Mouse (Mus musculus): ENCODE results near the gene Slc35f6.
A peak's percentile ranks its signal among the peaks of the same experiment; 100 is the strongest.

The Slc35f6 gene

DNA sequence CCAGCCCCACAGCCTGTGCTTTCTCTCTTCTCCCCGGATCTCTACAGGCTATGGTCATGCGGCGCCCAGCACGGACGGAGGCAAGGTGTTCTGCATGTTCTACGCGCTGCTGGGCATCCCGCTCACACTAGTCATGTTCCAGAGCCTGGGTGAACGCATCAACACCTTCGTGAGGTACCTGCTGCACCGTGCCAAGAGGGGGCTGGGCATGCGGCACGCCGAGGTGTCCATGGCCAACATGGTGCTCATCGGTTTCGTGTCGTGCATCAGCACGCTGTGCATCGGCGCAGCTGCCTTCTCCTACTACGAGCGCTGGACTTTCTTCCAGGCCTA is 25.9 kb upstream of the Slc35f6 start:
- DNase-seq = no peak

DNA sequence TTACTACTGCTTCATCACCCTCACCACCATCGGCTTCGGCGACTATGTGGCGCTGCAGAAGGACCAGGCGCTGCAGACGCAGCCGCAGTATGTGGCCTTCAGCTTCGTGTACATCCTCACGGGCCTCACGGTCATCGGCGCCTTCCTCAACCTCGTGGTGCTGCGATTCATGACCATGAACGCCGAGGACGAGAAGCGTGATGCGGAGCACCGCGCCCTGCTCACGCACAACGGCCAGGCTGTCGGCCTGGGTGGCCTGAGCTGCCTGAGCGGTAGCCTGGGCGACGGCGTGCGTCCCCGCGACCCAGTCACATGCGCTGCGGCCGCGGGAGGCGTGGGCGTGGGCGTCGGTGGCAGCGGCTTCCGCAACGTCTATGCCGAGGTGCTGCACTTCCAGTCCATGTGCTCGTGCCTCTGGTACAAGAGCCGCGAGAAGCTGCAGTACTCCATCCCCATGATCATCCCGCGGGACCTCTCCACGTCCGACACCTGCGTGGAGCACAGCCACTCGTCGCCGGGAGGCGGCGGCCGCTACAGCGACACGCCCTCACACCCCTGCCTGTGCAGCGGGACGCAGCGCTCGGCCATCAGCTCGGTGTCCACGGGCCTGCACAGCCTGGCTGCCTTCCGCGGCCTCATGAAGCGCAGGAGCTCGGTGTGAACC is 25.4 kb upstream of the Slc35f6 start:
- DNase-seq = no peak

DNA sequence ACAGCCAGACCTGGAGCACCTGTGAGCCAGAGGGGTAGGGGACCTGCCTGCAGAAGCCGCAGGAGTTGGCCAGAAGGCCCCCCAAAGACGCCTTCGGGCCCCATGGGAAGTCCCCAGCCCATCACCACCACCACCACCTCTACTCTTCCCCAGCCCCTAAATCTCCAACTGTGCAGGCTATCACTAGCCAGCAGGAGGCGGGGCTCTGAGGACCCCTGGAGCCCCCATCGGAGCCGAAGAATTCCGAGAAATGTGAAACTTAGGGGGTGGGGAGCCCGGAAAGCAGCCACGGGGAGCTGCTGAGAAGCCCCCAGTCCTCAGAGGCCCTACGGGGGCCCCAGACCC is 24.9 kb upstream of the Slc35f6 start:
- DNase-seq = no peak

DNA sequence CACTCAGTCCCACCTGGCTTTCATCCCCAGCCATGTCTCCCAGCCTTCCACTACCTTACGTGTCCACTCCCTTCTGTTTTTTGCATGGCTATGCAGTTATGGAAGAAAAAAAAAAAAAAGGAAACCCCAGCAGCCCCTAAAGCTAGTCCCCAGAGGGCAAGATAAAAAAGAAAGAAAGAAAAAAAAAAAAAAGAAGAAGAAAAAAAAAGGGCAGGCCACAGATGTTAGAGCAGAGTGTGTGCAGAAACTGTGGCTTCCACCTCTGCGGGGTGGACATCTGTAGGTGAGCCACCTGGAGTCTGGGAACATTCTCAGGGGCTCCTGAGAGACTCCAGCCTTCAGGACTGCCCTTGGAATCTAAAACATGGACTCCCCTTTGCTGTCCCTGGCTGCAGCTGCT is 24.4 kb upstream of the Slc35f6 start:
- DNase-seq = no peak

DNA sequence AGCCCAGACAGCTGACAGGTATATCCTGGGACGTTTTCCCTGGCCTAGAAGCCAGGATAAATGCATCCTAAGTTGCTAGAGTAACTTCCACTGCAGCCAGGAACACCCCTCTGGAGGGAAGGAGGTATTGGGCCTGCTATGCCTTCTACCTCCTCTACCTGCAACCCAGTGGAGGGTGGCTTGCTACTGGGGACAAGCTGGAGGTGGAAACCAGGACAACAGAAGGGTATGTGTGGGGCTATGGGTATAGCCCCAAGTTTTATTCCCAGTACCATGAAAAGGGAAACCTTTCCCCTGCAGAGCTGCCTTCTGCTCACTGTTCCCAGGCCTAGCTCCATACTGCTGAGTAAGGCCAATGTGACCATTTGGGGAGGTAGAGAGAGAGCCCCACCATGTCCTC is 23.4 kb upstream of the Slc35f6 start:
- no peak for DNase-seq

DNA sequence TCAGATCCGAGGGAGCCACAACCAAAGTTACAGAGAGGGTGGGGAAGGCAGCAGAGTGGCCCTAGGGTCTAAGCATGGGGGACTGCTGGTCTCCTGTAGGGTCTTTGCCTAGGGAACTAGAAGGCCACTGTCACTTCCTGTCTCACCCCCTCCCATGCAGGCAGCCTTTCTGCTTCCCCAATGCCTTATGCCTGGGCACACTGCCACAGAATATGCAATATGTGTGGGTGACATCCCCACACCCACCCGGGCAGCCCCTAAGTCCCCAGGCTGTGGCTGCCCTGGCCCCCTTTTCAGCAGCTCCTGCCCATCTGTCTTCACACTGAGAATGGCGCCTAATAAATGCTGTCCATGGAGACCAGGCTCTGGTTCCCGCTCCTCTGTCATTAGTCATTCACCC is 22.8 kb upstream of the Slc35f6 start:
- DNase-seq = no peak

DNA sequence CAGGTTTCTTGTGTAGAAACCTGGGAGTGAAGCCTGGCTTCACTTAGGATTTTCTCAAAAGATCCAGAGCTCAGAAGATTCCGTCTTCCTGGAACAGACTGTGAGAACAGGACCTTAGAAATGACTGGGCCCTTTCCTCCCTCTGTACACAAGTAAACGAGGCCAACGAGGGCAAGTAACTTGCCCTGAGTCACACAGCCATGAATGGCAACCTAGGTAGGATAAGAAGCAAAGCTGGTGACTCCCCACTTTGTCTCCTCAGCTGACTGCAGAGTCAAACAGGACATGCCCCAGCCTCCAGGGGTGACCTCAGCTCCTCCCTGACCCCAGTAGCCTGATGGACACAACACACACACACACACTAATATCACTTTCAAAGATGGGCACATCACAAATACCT is 22.4 kb upstream of the Slc35f6 start:
- DNase-seq = no peak

DNA sequence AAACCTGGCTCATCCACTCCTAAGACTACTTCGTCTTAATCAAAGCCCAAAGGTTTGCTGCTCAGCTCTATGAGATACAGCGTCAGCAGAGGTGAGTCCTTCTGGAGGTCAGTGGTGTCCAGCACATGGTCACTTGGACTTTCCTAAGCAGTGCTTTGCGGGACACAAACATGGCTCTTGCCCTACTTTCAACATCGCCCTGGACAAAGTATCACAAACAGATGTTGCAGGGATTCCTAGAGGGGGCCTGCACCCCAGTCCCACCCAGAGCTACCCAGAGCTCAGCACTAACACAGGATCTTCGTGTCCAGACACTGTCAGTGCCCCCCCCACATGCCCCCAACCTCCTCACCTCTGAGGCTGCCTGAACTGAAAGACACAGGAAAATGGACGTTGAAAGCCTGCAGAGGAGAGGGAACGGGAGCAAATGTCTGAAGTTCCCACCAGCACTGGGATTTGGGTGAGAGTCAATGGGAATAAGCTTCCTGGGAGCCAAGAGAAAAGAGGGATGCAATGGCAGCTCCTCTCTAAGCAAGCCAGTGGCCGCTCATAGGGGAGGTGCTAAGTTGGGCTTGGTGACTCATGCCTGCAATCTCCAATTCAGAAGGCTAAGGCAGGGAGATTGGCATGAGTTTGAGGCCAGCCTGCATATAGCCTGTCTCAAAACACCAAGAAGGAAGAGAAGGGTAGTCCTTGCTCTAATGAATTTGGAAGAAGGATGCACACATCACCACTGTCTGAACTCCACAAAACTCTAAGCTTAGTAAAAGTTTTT is 21.2 kb upstream of the Slc35f6 start:
- no peak for DNase-seq

DNA sequence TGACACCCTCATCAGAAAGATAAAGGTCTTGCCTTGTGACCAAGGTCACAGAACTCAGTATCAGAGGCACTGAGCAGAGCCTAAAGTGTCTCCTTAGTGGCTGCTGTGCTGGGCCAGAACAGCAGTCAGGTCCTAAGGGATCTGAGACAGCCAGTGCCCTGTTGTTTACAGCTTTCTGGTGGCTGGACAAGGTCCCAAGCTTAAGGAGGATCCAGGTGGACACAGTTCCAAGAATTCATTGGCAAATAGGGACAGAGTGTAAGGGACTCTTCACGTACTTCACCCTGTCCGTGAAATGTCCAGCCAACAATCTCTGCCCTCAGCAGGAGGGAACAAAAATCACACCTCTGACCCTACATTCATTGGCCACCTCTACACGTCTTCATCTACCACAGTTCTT is 19.2 kb upstream of the Slc35f6 start:
- no peak for DNase-seq

DNA sequence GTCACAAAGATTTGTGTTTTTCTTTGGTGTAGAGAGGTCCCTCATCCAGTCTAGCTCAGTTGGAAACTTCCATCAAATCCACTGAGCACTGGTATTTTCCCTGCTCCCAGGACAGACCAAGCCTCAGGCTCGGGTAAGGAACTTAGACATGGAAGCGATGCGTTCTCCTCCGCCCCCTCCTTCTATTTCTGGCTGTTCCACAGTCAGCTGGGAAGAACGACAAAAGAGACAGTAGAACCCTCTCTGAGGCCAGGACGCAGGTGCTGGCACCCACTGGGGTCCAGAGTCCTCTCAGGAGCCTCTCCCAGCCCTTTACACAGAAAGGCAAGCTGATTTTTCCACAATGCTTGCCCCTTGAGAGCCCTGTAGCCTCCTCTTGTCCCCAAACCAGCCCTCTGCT is 17.3 kb upstream of the Slc35f6 start:
- no peak for DNase-seq

DNA sequence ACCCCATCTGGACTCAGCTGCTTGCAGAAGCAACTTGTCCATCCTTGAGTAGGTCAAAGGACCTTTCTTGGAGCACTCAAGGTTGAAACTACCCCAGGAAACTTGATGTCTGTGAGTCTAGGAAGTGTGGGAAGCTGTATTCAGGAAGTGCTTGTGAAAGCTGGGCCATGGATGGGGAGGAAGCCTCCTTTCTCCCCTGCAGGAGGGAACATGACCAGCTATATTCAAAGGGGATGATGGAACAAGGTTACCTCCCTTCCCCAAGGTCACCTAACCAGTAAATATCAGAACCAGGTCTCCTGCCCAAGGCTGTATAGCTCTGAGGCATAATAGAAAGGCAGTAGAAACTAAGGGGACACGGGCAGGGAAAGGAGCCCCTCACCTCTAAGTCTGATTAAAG is 15.6 kb upstream of the Slc35f6 start:
- DNase-seq = no peak

DNA sequence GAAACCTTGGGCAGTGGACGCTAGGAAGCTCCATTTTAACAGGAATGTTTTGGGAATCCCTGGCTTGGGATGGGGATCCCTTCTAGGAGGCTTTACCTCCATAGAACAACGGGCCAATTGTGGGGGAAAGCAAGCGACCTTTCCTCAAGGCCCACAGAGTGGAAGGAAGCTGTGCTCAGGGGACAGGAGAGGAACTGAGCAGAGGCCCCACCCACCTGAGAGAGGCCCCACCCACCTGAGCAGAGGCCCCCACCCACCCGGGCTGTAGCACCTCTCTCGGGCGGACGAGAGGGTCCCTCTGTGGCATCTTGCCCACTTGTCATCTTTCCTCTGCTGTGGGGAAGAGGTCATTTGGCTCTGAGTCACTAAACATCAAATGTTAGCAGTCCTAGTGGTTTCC is 10.7 kb upstream of the Slc35f6 start:
- no peak for DNase-seq

DNA sequence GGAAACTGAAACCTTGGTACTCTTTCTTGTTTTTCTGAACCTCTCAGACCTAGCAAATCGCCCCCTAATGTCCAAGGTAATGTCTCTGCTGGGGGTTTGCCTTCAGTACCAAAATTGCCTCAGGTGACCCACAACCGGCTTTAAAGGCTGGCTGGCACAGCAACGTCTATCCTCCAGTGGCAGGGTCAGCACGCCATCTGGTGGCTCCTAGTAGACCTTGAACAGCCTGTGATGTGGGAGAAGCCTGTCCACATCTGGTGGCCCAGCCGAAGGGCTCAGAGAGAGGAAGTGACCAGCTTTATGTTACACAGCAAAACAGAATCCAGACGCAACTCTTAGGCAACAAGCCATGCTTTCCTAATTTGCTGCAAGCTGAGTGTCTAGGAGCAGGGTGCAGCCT is 9.7 kb upstream of the Slc35f6 start:
- DNase-seq = peak; percentile 86

DNA sequence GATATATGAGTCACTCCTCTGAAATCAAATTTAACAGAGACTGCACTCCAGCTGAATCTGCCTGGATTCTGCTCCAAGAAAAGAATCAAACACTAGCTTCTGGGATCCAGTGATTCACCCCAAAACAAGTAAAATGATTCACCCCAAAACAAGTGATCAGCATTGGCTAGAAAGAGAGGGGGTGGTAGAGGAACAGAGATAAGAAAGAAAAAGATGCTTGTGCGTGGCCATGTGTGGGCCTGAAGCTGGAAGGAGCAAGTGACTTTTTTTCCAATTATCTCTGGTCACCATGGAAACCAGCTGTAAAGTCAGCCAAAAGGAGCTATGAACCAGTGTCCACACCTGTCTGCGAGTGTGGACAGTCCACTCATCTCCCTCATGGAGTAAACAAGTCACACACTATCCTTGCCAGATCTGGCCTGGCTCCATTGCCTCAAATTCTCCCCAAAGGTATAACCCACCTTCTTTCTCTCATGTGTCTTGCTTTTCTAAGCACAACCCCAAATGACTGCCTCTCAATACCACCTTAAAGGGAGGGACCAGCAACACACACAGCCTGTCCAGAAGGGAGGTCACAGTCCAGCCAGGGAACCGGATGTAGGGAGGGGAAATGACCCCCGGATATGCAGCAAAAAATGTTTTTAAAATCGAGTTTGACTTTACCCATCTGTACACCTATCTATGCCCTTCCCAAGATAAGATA is 4.1 kb upstream of the Slc35f6 start:
- DNase-seq = no peak

DNA sequence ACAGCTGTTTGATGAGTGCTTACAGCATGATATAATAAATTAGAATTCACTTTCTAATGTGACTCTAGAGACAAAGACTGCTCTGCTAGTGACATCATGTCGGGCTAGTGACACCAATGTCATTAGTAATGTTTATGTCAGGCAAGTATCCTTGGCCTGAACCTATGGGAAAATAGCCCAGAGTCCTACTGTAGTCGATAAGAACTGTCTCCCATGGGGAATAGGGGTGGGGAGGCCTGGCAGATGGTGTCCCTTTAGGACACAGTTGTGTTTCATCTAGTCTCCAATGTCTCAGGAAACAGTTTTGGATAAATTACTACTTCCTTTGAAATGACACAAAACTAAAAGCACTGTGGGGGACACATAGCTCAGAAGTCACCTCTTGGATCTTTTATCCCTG is 1.7 kb upstream of the Slc35f6 start:
- DNase-seq = no peak

DNA sequence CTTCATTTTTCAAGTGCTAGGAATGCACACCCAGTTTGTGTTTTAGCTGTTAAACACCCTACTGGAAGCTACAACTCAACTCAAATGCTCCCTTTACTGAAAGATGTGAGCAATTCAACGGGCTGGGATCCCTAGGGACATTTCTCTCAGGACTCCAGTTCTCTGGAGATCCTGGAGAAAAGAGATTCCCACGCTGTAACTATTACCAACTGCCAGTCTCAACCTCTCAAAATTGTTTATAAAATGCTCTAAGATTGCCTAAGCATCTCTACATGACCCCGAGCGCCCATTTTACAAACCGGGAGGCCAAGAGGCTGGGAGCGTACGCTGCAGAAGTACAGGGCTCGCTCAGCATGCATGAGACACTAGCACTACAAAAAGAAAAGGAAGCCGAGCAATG is 337 bp upstream of the Slc35f6 start:
- no peak for DNase-seq

DNA sequence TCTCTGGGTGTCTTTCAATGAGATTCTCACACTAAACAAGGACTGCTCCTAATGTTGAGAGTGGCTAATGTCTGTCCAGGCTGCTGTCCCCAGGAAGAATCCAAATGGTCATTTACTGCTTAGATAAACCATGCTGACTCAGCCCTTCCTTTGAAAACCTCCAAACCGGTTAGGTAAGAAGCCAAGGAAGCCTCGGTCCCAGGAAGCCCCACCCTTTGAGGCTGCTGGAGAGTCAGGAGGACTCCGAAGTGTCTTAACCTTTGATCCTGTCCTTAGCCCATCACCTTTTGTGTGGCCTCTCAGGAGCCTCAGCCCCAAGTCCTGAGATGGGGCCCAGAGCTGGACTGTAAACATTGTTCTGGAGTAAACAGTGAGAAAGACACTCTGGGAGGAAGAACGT is 1.8 kb downstream of the Slc35f6 start:
- no peak for DNase-seq

DNA sequence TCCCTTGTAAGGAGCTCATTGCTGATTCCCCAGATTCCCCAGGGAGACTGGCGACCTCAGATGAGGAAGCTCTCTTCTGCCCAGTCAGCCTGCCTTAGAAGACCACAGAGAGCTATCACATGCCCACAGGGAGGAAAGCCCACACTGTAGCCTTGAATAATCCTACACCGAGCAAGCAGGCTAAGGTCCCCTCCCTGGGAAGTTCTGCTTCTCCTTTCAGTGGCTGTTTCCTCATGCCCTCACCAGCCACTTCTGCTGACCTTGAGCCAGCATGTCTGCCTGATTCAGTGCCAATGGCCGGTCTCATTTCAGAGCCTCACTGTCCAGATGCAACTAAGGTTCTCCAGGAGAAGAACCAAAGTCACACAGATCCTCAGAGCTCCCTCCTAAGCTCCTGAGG is 3.0 kb downstream of the Slc35f6 start:
- no peak for DNase-seq

DNA sequence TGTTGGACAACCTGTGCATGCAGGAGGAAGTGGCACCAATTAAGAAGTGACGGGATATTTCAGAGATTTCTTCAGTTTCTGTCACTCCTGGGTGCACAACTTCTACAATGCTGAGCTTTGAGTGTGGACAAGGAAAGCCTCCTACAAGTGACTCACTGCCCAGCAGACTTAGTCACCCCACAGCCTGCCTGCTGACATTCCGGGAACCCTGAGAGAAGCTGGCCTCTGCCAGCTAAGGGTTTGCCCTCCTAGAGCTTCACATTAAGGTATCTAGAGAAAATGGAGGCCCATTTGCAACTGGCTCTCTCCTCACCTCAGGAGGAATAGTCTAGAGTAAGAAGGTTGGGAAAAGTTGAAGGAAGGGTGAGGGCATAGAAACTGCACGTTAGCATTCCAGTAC is 3.8 kb downstream of the Slc35f6 start:
- DNase-seq = no peak

DNA sequence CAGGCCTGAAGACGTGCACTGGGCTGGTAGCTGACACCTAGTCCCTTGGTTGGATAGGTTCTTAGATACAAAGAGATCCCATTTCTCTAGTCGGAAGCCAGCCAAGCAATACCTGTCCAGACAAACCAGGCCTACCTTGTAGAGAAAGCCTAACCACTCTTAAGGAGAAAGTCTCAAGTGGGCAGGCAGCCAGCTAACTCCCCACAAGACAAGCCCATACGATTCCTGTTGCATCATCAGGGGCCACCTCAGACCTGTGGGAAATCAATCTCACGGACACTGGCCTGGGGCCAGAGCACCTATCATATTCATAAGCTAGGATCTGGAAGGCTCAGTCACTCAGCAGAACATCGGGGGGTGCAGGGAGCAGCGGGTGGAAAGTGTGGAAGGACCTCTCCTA is 5.5 kb downstream of the Slc35f6 start:
- no peak for DNase-seq

DNA sequence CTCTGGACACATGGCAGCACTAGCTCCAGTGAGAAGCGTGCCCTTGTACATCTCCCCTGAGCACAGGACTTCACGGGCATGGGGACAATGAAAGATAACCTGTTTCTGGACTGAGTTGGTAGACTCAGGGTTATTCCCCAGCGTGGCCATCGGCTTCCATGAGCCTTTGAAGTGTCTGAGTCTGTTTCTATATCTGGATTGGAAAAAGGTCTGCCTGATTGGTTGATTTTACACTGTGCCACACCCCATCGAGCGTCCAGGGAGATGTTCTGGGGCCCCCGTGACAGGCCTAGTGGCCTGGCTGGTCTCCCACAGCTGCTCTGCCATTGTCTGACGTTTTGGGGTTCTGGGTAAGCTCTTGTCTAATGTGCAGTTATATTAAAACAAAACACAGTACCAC is 7.3 kb downstream of the Slc35f6 start:
- no peak for DNase-seq

DNA sequence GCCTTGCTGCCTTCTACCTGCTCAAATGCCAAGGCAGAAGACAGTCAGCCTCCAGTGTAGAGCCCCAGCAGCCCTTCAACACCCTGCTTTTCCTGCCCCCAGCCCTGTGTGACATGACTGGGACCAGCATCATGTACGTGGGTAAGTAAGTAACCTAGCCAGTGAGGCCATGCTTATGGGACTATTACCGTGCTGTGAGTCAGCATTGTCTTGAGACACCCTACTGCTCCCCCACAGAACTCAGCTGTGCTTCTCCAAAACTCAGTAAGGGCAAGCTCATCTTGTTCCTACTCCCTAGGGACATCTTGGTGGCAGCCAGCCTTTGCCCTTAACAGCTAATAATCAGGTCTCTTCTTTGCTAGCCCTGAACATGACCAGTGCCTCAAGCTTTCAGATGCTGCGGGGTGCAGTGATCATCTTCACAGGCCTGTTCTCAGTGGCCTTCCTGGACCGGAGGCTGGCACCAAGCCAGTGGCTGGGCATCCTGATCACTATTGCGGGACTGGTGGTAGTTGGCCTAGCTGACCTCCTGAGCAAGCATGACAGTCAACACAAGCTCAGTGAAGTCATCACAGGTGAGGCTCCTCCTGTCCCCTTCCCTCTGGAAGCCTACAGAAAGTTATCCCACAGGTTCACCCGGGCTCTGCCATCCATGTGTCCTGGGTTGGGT is 7.9 kb downstream of the Slc35f6 start:
- no peak for DNase-seq

DNA sequence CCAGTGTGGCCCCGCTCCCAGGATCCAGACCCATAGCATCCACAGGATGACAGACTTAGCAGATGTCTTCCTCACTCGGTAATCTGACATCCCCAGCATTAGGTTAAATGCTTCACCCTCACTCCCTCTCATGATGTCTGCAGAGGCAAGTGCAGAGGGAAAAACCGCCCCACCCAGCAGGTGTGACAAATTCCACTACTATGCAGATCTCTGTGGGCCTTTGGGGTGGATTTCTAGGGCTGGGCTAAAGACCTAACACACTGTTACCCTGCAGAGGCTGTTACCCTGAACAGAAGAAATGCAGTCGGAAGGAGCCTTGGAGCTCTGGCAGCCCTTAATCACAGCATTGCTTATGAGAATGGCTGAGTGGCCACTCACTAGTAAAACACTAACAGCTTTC is 11.3 kb downstream of the Slc35f6 start:
- DNase-seq = no peak

DNA sequence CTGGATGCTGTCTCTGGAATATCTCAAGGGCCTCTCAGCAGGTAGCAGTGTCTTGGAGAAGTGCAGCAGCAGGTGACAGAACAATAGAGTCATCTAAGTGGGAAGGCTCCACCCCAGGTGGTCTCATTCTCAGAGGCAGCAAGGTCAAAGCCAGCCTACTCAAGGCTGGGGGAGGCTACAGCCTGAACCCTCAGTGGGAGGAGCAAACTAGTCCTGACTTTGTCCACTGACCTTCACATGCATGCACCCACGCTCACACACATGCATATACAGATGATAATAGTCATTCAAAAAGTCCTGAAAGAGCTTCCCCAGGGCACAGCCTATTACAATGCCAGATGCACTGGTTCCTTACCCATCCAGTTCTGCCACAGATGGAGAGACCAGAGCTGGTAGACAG is 12.5 kb downstream of the Slc35f6 start:
- no peak for DNase-seq
